Mouse (Mus musculus): ENCODE data around the gene Gal3st3. TPM values are rescaled to one million over a fixed set of nuclear protein-coding genes. Genes with fewer than 3 reads are reported as not detected.
A peak's percentile ranks its signal among the peaks of the same experiment; 100 is the strongest.

The Gal3st3 gene
- polyA plus RNA-seq, 1 experiment from 2014 or later = 4.7 TPM

DNA sequence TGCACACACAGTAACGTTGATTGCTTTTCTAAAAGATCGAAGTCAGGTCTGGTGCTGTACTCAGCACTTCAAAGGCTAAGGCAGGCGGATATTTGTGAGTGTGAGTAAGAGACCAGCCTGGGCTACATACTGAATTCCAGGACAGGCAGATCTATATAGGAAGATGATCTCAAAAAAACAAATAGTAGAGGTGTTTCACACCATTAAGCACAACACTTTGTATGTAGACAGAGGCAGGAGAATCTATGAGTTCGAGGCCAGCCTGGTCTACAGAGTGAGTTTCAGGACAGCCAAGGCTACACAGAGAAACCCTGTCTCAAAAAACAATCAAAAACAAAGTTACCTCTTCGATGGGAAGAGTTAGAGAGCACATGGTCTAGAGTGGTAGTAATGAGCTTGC is 22.4 kb upstream of the Gal3st3 start:
- no peaks in the 10 kb centered on the region for H3K9me3 ChIP-seq
- no peak overlapping the region for H3K4me2 ChIP-seq
- no peak overlapping the region for H3K27ac ChIP-seq
- H3K27me3 ChIP-seq = no peaks in the 10 kb centered on the region
- no peak overlapping the region for H3K9ac ChIP-seq
- peaks cover 60% of the 10 kb centered on the region for H3K36me3 ChIP-seq
- H3K4me1 ChIP-seq = peaks cover 18% of the 10 kb centered on the region
- ATAC-seq (ENCODE audit: insufficient number of reproducible peaks, low FRiP score, low TSS enrichment, low read depth) = no peak
- H3K4me3 ChIP-seq = no peak overlapping the region
- 92% methylated on average over 5 of the region's 5 CpGs for WGBS

DNA sequence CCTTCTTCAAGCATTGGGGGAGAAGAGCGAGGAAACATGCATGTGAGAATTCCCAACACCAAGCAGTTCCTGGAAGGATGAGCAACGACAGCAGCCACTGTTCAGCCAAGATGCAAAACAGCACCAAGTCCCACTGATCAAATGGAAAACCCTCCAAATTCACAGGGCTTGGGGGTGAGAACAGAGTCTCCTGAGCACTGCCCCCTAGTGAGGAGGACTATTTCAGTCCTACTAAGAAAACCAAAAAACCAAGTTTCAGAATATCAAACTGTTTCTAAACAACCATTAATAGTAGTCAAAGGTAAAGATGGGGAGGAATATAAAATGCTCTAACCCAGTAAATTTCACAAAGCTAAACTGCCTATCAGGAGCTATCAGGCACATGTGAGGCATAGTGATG is 21.6 kb upstream of the Gal3st3 start:
- Histone ChIP-seq H3K27me3 (no peaks in the 10 kb centered on the region), H3K27ac (no peak overlapping the region), H3K4me2 (no peak overlapping the region), H3K4me3 (no peak overlapping the region), H3K4me1 (peaks cover 15% of the 10 kb centered on the region), H3K9ac (no peak overlapping the region), H3K9me3 (no peaks in the 10 kb centered on the region), H3K36me3 (peaks cover 68% of the 10 kb centered on the region)
- ATAC-seq (ENCODE audit: insufficient number of reproducible peaks, low FRiP score, low TSS enrichment, low read depth) = no peak
- 80% methylated on average over 2 of the region's 2 CpGs for WGBS

DNA sequence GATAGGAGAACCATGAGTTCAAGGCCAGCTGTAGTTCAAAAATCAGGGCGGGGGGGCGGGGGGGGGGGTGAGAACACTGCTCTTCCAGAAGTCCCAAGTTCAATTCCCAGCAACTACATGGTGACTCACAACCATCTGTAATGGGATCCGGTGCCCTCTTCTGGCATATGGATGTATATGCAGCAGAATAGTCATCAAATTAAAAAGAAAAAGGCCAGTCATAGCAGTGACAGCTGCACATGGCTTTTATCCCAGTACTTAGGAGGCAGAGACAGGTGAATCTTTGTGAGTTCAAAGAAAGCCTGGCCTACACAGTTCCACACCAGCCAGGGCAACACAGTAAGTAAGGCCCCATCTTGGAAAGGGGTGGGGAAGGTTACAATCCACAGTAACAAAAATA is 21.0 kb upstream of the Gal3st3 start:
- peaks cover 74% of the 10 kb centered on the region for H3K36me3 ChIP-seq
- no peak for ATAC-seq (ENCODE audit: insufficient number of reproducible peaks, low FRiP score, low TSS enrichment, low read depth)
- WGBS = 84% methylated on average over 3 of the region's 3 CpGs

DNA sequence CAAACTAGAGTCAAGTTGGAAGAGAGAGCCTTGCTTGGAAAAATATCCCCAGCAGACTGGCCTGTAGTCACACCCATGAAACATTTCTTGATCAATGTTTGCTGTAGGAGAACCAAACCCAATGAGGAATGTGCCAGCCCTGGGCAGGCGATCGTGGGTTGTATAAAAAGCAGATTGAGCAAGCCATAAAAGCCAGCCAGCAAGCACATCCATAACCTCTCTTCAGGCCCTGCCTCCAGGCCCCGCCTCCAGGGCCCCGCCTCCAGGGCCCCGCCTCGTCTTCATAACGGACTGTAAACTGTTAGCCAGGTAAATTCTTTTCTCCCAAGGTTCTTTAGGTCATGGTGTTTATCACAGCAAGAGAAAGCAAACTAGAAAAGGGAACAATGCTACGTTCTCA is 19.8 kb upstream of the Gal3st3 start:
- no peaks in the 10 kb centered on the region for H3K27me3 ChIP-seq
- no peak for ATAC-seq (ENCODE audit: insufficient number of reproducible peaks, low FRiP score, low TSS enrichment, low read depth)
- no peak overlapping the region for H3K4me3 ChIP-seq
- no peak overlapping the region for H3K4me2 ChIP-seq
- H3K9ac ChIP-seq = no peak overlapping the region
- peaks cover 86% of the 10 kb centered on the region for H3K36me3 ChIP-seq
- WGBS = 76% methylated on average over 8 of the region's 8 CpGs
- no peaks in the 10 kb centered on the region for H3K9me3 ChIP-seq
- H3K4me1 ChIP-seq = peaks cover 6% of the 10 kb centered on the region
- H3K27ac ChIP-seq = no peak overlapping the region

More for the DNA sequence above, 21.0 kb upstream of the Gal3st3 start:
- Histone ChIP-seq H3K4me2 (no peak overlapping the region), H3K9me3 (no peaks in the 10 kb centered on the region), H3K4me1 (peaks cover 9% of the 10 kb centered on the region), H3K4me3 (no peak overlapping the region), H3K27me3 (no peaks in the 10 kb centered on the region), H3K9ac (no peak overlapping the region), H3K27ac (no peak overlapping the region)

DNA sequence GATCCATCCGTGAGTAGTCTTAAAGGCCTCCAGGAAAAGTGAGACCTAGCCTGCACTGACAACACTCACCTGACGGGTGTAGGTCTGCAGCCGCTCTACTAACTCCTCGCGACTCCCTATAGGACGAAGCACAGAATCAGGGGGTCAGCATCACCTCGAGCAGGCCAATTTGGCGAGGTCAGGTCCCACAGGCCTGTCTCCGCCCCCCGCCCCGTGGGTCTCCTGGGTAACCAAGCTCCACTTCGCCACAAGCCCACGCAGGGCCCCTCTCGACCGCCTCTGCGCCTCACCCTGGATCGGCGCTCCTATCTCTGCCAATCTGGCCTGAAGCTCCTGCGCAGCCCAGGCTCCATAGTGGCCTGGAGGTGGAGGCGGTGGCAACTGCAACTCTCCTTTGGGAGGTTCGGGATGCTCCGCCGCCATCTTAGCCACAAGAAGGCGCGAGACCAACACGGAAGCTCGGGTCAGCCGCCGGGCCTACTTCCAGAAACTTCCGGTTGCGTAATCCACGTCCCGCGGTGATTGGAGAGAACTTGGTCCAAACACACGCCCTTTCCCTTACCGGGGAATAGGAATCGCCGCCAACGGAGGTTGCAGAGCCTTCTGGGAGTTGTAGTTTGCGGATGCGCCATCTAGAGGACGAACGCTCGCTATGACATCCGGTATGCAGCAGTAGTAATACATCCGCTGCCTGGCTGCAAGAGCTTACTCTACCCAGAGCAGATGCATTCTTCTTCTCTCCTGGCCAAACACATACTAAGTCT is 3.0 kb upstream of the Gal3st3 start, which contains the start of gene Sf3b2:
Gene Sf3b2 (minus strand): TSS at position 484 of the 764 bp plus-strand sequence.
- Histone ChIP-seq H3K9ac (peak within 1 kb of the TSS; percentile 82), H3K4me3 (peak within 1 kb of the TSS; percentile 97), H3K27ac (peak within 1 kb of the TSS; percentile 92), H3K27me3 (no peaks in the 10 kb centered on the region), H3K9me3 (no peaks in the 10 kb centered on the region), H3K4me1 (peaks cover 38% of the 10 kb centered on the region), H3K36me3 (peaks cover 33% of the 10 kb centered on the region), H3K4me2 (peak within 1 kb of the TSS; percentile 75)
- under 1% methylated on average over 46 of the region's 46 CpGs for WGBS
- peak; percentile 96 for ATAC-seq (ENCODE audit: insufficient number of reproducible peaks, low FRiP score, low TSS enrichment, low read depth)

DNA sequence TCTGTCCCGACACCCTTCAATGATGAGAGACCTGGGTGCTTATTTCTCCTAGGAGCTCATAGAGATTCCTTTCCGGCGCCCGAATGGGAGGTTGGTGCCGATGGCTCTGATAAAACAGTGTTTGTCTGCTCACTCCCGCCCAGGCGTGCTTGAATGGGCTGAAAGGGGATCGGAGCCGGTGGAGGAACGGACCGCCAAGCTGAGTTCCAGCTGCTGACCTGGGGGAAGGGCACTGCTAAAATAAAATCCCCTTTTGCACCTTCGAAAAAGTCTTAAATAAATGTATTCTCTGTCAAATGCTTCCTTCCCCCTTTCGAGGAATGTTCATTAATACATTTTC is 2.4 kb upstream of the Gal3st3 start:
- peaks cover 38% of the 10 kb centered on the region for H3K4me1 ChIP-seq
- H3K27me3 ChIP-seq = no peaks in the 10 kb centered on the region
- peak overlapping the region; percentile 58 for H3K9ac ChIP-seq
- H3K4me3 ChIP-seq = peak overlapping the region; percentile 97
- H3K36me3 ChIP-seq = peaks cover 27% of the 10 kb centered on the region
- peak overlapping the region; percentile 92 for H3K27ac ChIP-seq
- H3K4me2 ChIP-seq = peak overlapping the region; percentile 75
- 6% methylated on average over 13 of the region's 13 CpGs for WGBS
- no peak; the same call in 1 of the 2 replicates for ATAC-seq (ENCODE audit: insufficient number of reproducible peaks, low FRiP score, low TSS enrichment, low read depth)
- no peaks in the 10 kb centered on the region for H3K9me3 ChIP-seq

DNA sequence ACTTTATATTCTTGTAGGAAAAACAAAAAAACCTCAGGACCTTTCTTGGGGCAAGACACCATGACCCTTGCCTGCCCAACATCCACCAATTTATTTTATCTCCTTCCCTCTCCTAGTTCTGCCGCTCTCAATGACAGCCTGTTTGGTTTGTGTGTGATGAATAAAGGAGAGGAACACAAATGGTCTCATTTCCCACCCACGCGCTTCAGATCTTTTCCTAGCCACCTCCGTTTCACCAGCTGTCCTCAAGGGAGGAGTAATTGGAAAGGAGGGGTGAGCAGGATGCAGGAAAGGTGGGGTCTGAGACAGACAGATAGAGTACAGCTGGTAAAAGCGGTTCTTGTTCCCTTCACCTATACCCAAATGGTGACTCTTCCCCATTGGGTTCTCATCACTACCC is 1.5 kb upstream of the Gal3st3 start:
- WGBS = 60% methylated on average over 5 of the region's 5 CpGs

DNA sequence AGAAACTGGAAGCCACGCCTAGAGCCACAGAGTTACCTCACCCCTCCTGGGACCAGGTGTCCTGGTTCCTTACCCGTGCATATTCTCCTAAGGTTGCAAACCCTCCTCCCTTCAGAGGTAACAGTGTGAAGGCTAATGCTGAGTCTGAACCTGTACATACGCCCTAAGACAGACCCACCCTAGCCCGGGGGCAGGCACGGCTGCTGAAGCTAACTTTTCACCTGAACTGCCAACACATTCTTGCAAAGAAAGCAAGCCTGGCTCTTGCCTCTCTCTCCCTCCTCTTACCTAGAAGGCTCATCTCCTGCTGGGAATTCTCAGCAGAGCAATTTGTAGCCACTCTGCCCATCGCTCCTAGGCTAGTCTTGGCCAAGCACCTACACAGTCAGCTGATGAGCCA is 2.5 kb downstream of the Gal3st3 start:
- Histone ChIP-seq H3K27ac (no peak overlapping the region), H3K4me3 (no peak overlapping the region), H3K4me2 (no peak overlapping the region), H3K27me3 (no peaks in the 10 kb centered on the region), H3K9ac (no peak overlapping the region), H3K4me1 (peaks cover 30% of the 10 kb centered on the region), H3K36me3 (0 out of 2 replicates have a peak, but pooled peaks cover 4% of the 10 kb centered on the region), H3K9me3 (no peaks in the 10 kb centered on the region)
- WGBS = 58% methylated on average over 6 of the region's 6 CpGs
- ATAC-seq (ENCODE audit: insufficient number of reproducible peaks, low FRiP score, low TSS enrichment, low read depth) = no peak

More for the DNA sequence above, 1.5 kb upstream of the Gal3st3 start:
- H3K36me3 ChIP-seq = peaks cover 19% of the 10 kb centered on the region
- H3K9ac ChIP-seq = no peak overlapping the region
- no peak for ATAC-seq (ENCODE audit: insufficient number of reproducible peaks, low FRiP score, low TSS enrichment, low read depth)
- H3K27me3 ChIP-seq = no peaks in the 10 kb centered on the region
- H3K4me2 ChIP-seq = no peak overlapping the region
- no peaks in the 10 kb centered on the region for H3K9me3 ChIP-seq
- H3K4me3 ChIP-seq = no peak overlapping the region
- H3K4me1 ChIP-seq = peaks cover 38% of the 10 kb centered on the region
- no peak overlapping the region for H3K27ac ChIP-seq

DNA sequence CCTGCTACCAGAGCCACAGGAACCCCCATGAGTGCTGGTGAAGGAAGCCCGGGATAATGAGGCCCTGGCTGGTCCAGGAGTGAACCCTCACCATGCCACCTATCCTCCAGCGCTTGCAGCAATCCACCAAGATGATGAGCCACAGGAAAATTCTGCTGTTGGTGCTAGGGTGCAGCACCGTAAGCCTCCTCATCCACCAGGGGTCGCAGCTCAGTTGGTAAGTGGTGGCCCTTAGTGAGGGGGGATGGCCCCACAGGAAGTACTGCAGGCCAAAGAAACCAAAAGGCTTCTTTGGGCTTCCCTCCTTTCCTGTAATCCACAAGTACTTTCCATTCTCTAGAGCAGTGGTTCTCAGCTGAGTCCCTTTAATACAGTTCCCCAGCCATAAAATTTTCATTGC is 4.3 kb downstream of the Gal3st3 start:
- peaks cover 26% of the 10 kb centered on the region for H3K4me1 ChIP-seq
- no peak overlapping the region for H3K27ac ChIP-seq
- H3K4me3 ChIP-seq = no peak overlapping the region
- no peak for ATAC-seq (ENCODE audit: insufficient number of reproducible peaks, low FRiP score, low TSS enrichment, low read depth)
- H3K4me2 ChIP-seq = no peak overlapping the region
- H3K9ac ChIP-seq = no peak overlapping the region
- H3K27me3 ChIP-seq = peaks cover 7% of the 10 kb centered on the region; the same call in 1 of the 2 replicates
- H3K36me3 ChIP-seq = peaks cover 19% of the 10 kb centered on the region; the same call in 1 of the 2 replicates
- 22% methylated on average over 4 of the region's 4 CpGs for WGBS
- no peaks in the 10 kb centered on the region for H3K9me3 ChIP-seq

DNA sequence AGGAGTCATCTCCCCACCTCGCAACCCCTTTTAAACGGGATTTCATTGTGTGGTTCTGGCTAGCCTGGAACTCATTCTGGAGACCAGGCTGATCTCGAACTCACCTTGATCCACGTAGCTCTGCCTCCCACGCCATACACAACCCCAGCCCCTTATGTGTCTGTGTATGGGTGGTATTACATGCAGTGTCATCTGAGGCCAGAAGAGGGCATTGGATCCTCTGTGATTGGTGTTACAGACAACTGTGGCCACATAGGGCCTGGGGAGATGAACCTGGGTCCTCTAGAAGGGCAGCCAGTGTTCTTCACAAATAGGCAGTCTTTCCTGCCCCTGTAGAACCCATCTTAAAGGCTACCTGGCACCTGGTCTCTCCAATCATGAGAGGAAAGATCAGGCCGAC is 8.1 kb downstream of the Gal3st3 start:
- Histone ChIP-seq H3K9me3 (no peaks in the 10 kb centered on the region), H3K27me3 (peaks cover 10% of the 10 kb centered on the region; the same call in 1 of the 2 replicates), H3K36me3 (peaks cover 19% of the 10 kb centered on the region; the same call in 1 of the 2 replicates), H3K9ac (no peak overlapping the region), H3K27ac (no peak overlapping the region), H3K4me3 (no peak overlapping the region), H3K4me2 (no peak overlapping the region), H3K4me1 (peaks cover 11% of the 10 kb centered on the region; the same call in 1 of the 2 replicates)
- WGBS = 84% methylated on average over 6 of the region's 6 CpGs
- no peak for ATAC-seq (ENCODE audit: insufficient number of reproducible peaks, low FRiP score, low TSS enrichment, low read depth)

DNA sequence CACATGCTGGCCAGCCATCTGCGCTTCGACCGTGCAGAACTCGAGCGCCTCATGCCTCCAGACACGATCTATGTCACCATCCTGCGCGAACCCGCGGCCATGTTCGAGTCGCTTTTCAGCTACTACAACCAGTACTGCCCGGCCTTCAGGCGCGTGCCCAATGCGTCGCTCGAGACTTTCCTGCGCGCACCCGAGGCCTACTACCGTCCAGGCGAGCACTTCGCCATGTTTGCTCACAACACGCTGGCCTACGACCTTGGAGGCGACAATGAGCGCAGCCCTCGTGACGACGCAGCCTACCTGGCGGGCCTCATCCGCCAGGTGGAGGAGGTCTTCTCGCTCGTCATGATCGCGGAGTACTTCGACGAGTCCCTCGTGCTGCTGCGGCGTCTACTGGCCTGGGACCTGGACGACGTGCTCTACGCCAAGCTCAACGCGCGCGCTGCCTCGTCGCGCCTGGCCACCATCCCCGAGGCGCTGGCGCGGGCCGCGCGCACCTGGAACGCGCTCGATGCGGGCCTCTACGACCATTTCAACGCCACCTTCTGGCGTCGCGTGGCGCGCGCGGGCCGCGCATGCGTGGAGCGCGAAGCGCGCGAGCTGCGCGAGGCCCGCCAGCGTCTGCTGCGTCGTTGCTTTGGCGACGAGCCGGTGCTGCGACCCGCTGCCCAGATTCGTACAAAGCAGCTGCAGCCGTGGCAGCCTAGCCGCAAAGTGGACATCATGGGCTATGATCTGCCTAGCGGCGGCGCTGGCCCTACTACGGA is 9.0 kb downstream of the Gal3st3 start:
- no peaks in the 10 kb centered on the region for H3K9me3 ChIP-seq
- ATAC-seq (ENCODE audit: insufficient number of reproducible peaks, low FRiP score, low TSS enrichment, low read depth) = no peak
- peak overlapping the region; percentile 50 for H3K4me2 ChIP-seq
- peak overlapping the region; percentile 33 for H3K4me3 ChIP-seq
- peaks cover 11% of the 10 kb centered on the region; the same call in 1 of the 2 replicates for H3K4me1 ChIP-seq
- no peak overlapping the region for H3K9ac ChIP-seq
- 41% methylated on average over 97 of the region's 98 CpGs for WGBS
- peaks cover 10% of the 10 kb centered on the region; the same call in 1 of the 2 replicates for H3K27me3 ChIP-seq
- peaks cover 19% of the 10 kb centered on the region; the same call in 1 of the 2 replicates for H3K36me3 ChIP-seq
- H3K27ac ChIP-seq = no peak overlapping the region

DNA sequence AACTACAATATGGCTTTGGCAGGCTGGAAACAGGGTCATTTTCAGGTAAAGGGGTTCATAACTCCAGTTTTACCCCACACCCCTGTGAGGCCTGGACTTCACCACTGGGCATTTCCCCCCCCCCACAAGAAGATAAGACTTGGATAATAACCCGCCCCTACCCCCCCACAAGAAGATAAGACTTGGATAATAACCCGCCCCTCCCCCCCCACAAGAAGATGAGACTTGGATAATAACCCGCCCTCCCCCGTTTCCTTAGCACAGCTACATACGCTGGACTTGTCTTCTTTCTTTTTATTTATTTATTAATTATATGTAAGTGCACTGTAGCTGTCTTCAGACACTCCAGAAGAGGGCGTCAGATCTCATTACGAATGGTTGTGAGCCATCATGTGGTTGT is 10.9 kb downstream of the Gal3st3 start:
- Histone ChIP-seq H3K4me1 (peaks cover 8% of the 10 kb centered on the region; the same call in 1 of the 2 replicates), H3K27me3 (peaks cover 10% of the 10 kb centered on the region; the same call in 1 of the 2 replicates), H3K9me3 (no peaks in the 10 kb centered on the region), H3K4me3 (no peak overlapping the region), H3K9ac (no peak overlapping the region), H3K4me2 (no peak overlapping the region), H3K36me3 (peaks cover 16% of the 10 kb centered on the region; the same call in 1 of the 2 replicates), H3K27ac (no peak overlapping the region)
- no peak for ATAC-seq (ENCODE audit: insufficient number of reproducible peaks, low FRiP score, low TSS enrichment, low read depth)
- WGBS = 83% methylated on average over 7 of the region's 7 CpGs
